Mouse (Mus musculus): ENCODE data around the gene Mdc1. TPM values are rescaled to one million over a fixed set of nuclear protein-coding genes. Genes with fewer than 3 reads are reported as not detected.

Gene Mdc1
- polyA plus RNA-seq, 1 experiment from 2014 or later, result 24.7 TPM

DNA sequence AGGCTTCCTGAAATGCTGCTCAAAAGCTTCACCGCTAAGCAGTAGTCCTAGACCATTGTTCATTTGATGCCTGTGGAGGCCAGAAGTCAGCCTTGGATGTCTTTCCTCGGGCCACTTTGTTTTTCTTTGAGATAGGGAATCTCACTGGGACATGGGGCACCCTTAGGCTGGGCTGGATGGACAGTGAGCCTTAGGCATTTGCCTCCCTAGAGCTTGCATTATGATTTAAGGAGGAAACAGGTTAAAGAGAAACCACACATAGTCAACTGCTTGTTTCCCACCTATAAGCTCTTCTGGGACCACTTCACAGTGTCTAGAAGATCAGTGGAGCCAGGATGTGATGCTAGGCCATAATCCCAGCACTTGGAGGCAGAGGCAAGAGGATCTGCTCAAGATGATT is 18.5 kb downstream of the Mdc1 start:
- Histone ChIP-seq H3K4me3 (no peak overlapping the region), H3K4me1 (peaks cover 14% of the 10 kb centered on the region), H3K27me3 (no peaks in the 10 kb centered on the region), H3K9me3 (no peaks in the 10 kb centered on the region), H3K36me3 (peaks cover 26% of the 10 kb centered on the region), H3K9ac (no peak overlapping the region), H3K27ac (no peak overlapping the region), H3K4me2 (no peak overlapping the region)
- ATAC-seq (ENCODE audit: borderline replicate concordance, extremely low read depth, low FRiP score, low TSS enrichment), result no peak
- 58% methylated on average over 2 of the region's 2 CpGs for WGBS

DNA sequence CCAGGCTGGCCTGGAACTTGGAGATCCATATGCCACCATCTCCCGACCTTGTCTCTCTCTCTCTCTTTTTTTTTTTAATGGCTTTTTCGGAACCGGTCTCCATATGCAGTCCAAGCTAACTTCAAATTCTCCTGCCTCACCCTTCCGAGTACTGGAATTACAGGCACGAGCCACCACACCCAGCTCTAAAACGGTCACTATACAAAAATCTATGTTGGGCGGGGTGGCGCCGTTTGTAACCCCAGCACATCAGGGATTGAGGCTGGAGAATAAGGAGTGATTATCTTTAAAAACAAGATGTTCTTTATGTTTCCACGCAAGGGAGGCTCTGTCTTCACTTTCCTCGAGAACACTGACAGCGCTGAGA is 19.5 kb downstream of the Mdc1 start:
- peak overlapping the region; percentile 95 for H3K27ac ChIP-seq
- no peak for ATAC-seq (ENCODE audit: borderline replicate concordance, extremely low read depth, low FRiP score, low TSS enrichment)
- H3K36me3 ChIP-seq, result peaks cover 24% of the 10 kb centered on the region
- H3K27me3 ChIP-seq, result no peaks in the 10 kb centered on the region
- peaks cover 16% of the 10 kb centered on the region for H3K4me1 ChIP-seq
- no peaks in the 10 kb centered on the region for H3K9me3 ChIP-seq
- 3% methylated on average over 12 of the region's 12 CpGs for WGBS
- H3K4me2 ChIP-seq, result peak overlapping the region; percentile 74
- peak overlapping the region; percentile 73; the same call in 1 of the 2 replicates for H3K9ac ChIP-seq
- H3K4me3 ChIP-seq, result peak overlapping the region; percentile 77

DNA sequence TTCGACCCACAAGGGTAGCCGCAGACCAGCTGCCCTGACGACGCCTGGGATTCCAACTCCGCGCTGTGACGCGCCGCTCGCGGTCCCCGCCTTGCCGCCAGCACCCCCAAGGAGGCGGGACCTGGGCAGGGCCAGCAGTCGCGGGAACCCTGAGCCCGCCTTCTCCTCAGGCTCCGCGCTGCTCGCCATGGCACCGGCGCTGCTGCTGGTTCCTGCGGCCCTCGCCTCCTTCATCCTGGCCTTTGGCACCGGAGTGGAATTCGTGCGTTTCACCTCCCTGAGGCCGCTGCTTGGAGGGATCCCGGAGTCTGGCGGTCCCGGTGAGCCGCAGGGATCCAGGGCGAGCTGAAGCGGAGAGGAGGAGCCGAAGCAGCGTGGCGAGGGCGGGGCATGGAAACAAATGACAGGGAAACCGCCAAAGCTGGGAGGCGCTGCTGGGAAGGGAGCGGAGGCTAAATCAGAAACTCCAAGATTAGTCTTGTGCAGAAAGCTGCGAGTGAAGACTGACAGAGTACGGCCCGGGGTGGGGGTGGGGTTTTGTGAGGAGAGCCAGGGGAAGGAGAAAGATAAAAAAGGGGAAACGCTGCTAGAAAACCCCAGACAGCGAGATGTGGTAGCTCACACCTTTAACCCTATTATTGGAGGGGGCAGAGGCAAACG is 20.0 kb downstream of the Mdc1 start, which contains the start of gene Nrm:
Gene Nrm, plus strand, starts transcription at position 121 of the 660 bp plus-strand sequence.
- Histone ChIP-seq H3K4me3 (peak within 1 kb of the TSS; percentile 77), H3K27ac (peak within 1 kb of the TSS; percentile 95), H3K4me2 (peak within 1 kb of the TSS; percentile 74), H3K9ac (peak within 1 kb of the TSS; percentile 73), H3K9me3 (no peaks in the 10 kb centered on the region), H3K27me3 (no peaks in the 10 kb centered on the region), H3K36me3 (peaks cover 24% of the 10 kb centered on the region), H3K4me1 (peaks cover 16% of the 10 kb centered on the region)
- ATAC-seq (ENCODE audit: borderline replicate concordance, extremely low read depth, low FRiP score, low TSS enrichment), result peak; percentile 90
- WGBS, result under 1% methylated on average over 47 of the region's 47 CpGs

DNA sequence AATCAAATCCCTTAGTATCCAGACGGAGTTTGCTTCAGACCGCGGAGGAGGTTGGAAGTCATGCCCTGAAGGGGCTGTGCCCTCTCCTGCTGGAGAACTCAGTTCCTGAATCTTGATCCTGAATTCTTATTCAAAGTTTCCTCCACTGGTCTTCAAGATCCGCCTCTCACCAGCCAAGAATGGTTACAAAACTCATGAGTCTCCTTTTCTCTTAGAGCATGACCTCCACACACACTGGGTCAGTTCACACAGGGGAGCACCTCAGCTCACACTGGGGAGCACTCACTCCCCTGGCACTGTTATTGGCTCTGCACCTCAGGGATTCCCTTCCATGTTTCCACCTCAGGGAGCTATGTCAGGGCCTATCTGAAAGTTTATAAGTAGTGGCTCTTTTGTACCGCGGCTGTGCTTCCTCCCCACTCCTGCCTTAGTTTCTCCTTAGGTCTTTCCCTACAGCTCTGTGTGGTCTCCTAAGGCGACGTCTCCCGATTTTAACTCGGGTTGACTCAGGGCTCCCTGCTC is 23.6 kb downstream of the Mdc1 start:
- Histone ChIP-seq H3K4me3 (peak overlapping the region; percentile 73), H3K36me3 (no peaks in the 10 kb centered on the region), H3K4me1 (peaks cover 42% of the 10 kb centered on the region)

DNA sequence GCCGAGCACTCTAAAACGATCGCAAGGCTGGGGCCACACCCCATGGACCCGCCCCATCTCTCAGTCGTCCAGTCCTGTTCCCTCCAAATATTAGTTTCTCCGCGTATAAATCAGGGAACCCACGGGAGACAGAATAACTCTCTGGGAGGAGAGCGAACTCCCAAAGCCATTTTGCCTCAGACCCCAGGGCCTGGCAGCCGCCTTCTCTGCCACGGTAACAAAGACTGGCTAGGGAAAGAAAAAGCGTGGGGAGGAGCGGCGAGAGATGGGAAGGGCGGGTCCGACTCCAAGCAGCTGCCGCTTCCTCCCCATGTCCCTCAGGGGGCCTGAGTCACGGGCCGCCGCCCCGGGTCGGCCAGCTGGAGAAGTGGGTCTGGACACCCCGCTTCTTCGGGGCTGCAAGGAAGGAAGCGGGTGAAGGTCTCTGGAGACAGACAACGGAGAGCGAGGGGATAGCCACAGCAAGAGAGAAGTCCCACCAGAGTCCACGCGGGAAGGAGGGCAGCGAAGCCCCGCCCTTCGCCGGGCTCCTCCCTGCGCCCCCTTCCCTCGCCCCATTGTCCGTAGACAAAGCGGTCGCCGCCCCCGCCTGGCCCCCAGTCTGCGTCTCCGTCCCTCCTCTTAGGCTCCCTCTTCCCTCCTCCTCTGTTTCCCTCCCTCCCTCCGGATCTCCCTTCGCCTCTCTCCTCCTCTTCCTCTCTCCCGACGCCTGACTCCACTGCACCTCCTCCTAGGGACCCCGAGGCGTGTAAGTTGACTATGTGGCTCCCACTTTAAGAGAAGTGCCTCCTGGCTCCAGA is 24.4 kb downstream of the Mdc1 start, which contains the start of gene Ppp1r18:
Gene Ppp1r18, plus strand, starts transcription at position 113 of the 800 bp plus-strand sequence.
- Histone ChIP-seq H3K4me1 (peaks cover 48% of the 10 kb centered on the region), H3K36me3 (no peaks in the 10 kb centered on the region), H3K27me3 (no peaks in the 10 kb centered on the region), H3K4me3 (peak within 1 kb of the TSS; percentile 73), H3K27ac (peak within 1 kb of the TSS; percentile 99), H3K9me3 (no peaks in the 10 kb centered on the region), H3K9ac (peak within 1 kb of the TSS; percentile 79), H3K4me2 (peak within 1 kb of the TSS; percentile 90)
- peak; percentile 73 for ATAC-seq (ENCODE audit: borderline replicate concordance, extremely low read depth, low FRiP score, low TSS enrichment)
- WGBS, result under 1% methylated on average over 48 of the region's 48 CpGs

More for the DNA sequence above, 23.6 kb downstream of the Mdc1 start:
- H3K9me3 ChIP-seq, result no peaks in the 10 kb centered on the region
- peak overlapping the region; percentile 90 for H3K4me2 ChIP-seq
- no peak for ATAC-seq (ENCODE audit: borderline replicate concordance, extremely low read depth, low FRiP score, low TSS enrichment)
- H3K27me3 ChIP-seq, result no peaks in the 10 kb centered on the region
- WGBS, result 22% methylated on average over 10 of the region's 10 CpGs
- peak overlapping the region; percentile 99 for H3K27ac ChIP-seq
- H3K9ac ChIP-seq, result peak overlapping the region; percentile 79

DNA sequence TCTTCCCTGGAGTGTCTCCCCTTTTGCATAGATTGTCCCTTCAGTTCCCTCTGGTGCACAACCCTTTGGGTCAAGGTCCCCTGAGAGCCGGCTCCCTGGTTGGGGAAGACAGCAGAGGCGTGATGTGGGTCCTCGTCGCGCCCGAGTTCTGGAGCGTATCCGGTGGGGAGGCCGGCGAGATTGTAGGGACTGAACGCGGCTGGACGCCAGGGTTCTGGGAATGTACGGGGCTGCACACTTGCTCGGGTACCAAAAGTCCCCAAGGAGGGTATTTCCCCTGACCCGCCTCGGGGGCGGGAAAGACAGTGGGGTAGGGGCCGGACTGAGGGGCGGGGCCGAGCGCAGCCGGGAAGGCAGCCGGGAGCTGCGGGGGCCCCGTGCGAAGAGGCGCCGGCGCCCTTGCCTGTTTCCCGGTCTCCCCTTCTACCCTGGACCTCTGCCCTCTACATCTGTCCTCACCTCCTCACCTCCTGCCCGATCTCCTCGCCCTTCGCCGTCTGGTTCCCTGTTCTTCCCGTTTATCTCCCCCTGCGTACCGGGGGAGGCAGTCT is 25.0 kb downstream of the Mdc1 start:
- H3K4me1 ChIP-seq, result peaks cover 47% of the 10 kb centered on the region
- H3K9ac ChIP-seq, result peak overlapping the region; percentile 79
- H3K4me2 ChIP-seq, result peak overlapping the region; percentile 90
- under 1% methylated on average over 38 of the region's 38 CpGs for WGBS
- peak overlapping the region; percentile 99 for H3K27ac ChIP-seq
- peak; percentile 66 for ATAC-seq (ENCODE audit: borderline replicate concordance, extremely low read depth, low FRiP score, low TSS enrichment)
- peaks cover 4% of the 10 kb centered on the region for H3K36me3 ChIP-seq
- H3K9me3 ChIP-seq, result no peaks in the 10 kb centered on the region
- H3K27me3 ChIP-seq, result no peaks in the 10 kb centered on the region
- peak overlapping the region; percentile 73 for H3K4me3 ChIP-seq

DNA sequence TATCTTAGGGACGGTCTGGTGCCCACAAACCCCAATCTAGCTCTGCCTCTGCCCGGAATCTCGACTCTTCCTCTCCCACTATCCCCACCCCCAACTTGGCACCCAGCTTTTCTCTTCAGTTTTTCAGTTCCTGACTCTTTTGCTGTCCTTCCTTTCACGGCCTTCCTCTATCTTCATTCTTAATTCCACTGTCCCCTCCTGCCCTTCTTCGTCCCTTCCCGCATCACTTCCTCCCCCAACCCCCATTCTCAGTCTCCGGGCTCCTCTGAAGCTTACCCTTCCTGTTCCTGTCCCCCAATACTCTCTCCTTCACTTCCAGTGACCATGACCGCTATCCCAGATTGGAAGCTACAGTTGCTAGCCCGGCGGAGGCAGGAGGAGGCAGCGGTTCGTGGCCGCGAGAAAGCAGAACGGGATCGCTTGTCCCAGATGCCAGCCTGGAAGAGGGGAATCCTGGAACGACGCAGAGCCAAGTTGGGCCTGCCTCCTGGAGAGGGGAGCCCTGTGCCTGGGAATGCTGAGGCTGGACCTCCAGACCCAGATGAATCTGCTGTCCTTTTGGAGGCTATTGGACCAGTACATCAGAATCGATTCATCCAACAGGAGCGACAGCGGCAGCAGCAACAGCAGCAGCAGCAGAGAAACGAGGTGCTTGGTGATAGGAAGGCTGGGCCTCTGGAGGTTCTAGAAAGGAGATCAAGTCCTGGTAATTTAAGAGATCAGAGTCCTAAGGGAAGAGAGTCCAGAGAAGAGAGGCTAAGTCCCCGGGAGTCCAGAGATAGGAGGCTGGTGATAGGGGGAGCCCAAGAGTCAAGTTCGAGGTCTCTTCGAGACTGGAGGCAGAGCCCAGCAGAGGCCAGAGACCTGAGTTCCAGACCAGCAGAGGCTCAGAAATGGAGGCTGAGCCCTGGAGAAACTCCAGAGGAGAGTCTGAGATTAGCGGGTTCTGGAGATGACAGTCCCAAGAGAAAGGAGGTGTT is 25.9 kb downstream of the Mdc1 start:
- peaks cover 5% of the 10 kb centered on the region for H3K36me3 ChIP-seq
- WGBS, result 4% methylated on average over 26 of the region's 26 CpGs
- peak overlapping the region; percentile 99 for H3K27ac ChIP-seq
- H3K4me1 ChIP-seq, result peaks cover 46% of the 10 kb centered on the region
- no peak for ATAC-seq (ENCODE audit: borderline replicate concordance, extremely low read depth, low FRiP score, low TSS enrichment)
- peak overlapping the region; percentile 73 for H3K4me3 ChIP-seq
- H3K9me3 ChIP-seq, result no peaks in the 10 kb centered on the region
- peak overlapping the region; percentile 79 for H3K9ac ChIP-seq
- H3K27me3 ChIP-seq, result no peaks in the 10 kb centered on the region
- peak overlapping the region; percentile 90 for H3K4me2 ChIP-seq

DNA sequence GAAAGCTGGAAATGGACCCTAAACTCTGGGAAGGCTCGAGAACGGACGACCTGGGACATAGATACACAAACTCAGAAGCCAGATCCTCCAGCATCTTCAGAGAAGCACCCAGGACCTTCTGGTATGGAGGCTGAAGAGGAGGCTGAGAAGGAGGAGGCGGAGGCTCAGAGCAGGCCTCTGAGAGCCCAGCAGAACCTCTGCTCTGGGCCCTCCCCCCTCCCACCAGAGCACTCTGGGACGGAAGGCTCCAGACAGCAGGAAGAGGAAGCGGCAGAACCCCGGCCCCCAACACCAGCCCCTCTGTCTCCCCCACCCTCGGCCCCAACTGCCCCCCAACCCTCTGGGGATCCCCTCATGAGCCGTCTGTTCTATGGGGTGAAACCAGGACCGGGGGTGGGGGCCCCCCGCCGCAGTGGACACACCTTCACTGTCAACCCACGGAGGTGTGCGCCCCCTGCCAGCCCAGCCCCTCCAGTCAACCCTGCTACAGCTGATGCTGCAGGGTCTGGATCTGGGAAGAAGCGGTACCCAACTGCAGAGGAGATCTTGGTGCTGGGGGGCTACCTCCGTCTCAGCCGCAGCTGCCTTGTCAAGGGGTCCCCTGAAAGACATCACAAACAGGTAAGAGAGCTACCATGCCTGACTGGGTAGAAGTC is 27.0 kb downstream of the Mdc1 start:
- peak overlapping the region; percentile 90 for H3K4me2 ChIP-seq
- no peak for ATAC-seq (ENCODE audit: borderline replicate concordance, extremely low read depth, low FRiP score, low TSS enrichment)
- H3K4me1 ChIP-seq, result peaks cover 52% of the 10 kb centered on the region
- H3K4me3 ChIP-seq, result peak overlapping the region; percentile 73
- no peaks in the 10 kb centered on the region for H3K9me3 ChIP-seq
- H3K27ac ChIP-seq, result peak overlapping the region; percentile 99
- H3K27me3 ChIP-seq, result no peaks in the 10 kb centered on the region
- peak overlapping the region; percentile 79 for H3K9ac ChIP-seq
- WGBS, result 17% methylated on average over 17 of the region's 17 CpGs
- H3K36me3 ChIP-seq, result peaks cover 5% of the 10 kb centered on the region

DNA sequence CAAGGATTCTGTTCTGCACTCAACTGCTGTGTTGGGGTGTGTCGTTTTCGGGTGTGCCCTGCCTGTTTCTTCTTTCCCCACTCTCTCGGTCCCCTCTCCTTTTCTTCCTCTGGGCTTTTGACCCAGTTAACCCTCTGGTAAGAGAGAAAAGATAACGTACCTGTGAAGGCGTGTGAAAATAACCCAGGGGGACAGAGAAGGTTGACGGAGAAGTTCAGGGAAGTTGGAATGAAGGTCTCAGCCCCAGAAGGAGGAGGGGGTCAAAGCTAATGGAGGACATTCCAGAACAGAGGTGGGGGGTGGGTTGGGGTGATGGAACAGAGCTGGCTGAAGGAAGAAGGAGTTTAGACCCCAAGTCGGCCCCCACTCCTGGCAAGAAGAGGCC is 27.6 kb downstream of the Mdc1 start:
- Histone ChIP-seq H3K4me3 (peak overlapping the region; percentile 73), H3K9ac (peak overlapping the region; percentile 79), H3K36me3 (peaks cover 6% of the 10 kb centered on the region), H3K4me2 (peak overlapping the region; percentile 90), H3K4me1 (peaks cover 57% of the 10 kb centered on the region), H3K27ac (peak overlapping the region; percentile 99), H3K27me3 (no peaks in the 10 kb centered on the region), H3K9me3 (no peaks in the 10 kb centered on the region)
- ATAC-seq (ENCODE audit: borderline replicate concordance, extremely low read depth, low FRiP score, low TSS enrichment), result no peak
- WGBS, result 2% methylated on average over 7 of the region's 7 CpGs

DNA sequence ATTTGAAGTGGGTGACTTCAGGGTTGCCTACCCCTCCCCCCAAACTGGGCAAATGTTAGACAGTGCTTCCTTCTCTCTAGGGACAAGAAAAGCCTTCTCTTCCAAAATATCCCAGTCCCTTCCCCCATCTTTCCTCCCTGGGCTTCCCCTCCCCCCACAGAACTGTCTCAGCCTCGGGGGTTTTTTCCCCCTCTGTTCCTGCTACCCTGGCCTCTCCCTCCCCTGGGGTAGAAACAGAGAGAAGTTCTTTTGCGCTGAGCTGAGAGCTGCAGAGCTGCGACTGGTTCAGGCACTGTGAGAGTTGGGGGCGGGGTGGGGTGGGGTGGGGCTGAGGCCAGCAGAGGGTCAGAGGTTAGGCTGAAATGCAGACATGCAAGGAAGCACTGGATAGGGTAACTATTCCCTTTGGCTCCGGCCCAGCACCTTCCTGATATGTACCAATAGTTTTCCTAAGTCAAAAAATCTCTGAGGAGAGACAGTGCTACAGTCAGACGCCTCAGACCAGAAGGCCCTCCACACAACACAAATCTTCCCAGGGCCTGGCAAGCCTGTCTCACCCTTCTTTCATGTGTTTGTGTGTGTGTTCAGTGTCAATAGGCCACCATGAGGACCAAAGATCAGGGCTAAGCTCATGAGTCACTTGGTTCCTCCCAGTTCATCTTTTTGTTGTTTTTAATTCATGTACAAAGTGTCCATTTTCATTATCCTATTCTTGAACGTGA is 28.2 kb downstream of the Mdc1 start:
- Histone ChIP-seq H3K27me3 (no peaks in the 10 kb centered on the region), H3K36me3 (peaks cover 11% of the 10 kb centered on the region), H3K9me3 (no peaks in the 10 kb centered on the region), H3K4me2 (peak overlapping the region; percentile 90), H3K27ac (peak overlapping the region; percentile 99), H3K9ac (peak overlapping the region; percentile 79), H3K4me1 (peaks cover 56% of the 10 kb centered on the region), H3K4me3 (peak overlapping the region; percentile 73)
- under 1% methylated on average over 7 of the region's 7 CpGs for WGBS
- 0 out of 2 replicates have a peak, but pooled peaks have one; percentile 4 for ATAC-seq (ENCODE audit: borderline replicate concordance, extremely low read depth, low FRiP score, low TSS enrichment)

All from lung, embryonic 15.5 days (tissue).